Mouse (Mus musculus): ENCODE data around the gene Vmn2r48. TPM values are rescaled to one million over a fixed set of nuclear protein-coding genes. Genes with fewer than 3 reads are reported as not detected.
"Not testable (repeated sequence)": the region's sequence is repeated elsewhere in the genome, so short reads cannot be mapped to it uniquely, and the experiment has no call there.

Vmn2r48 gene
- polyA plus RNA-seq (2014; fragmentation: Nextera tagmentation; extraction: Ambion mirVana) = not detected in 2 replicates

- H3K4me1 ChIP-seq (ENCODE audit: control insufficient read depth, insufficient read depth, low read length); H3K9ac ChIP-seq (ENCODE audit: low read depth, low read length); ATAC-seq (ENCODE audit: low FRiP score, low TSS enrichment); H3K4me2 ChIP-seq (replicated peaks; ENCODE audit: low read depth, low read length); H3K27me3 ChIP-seq (ENCODE audit: control insufficient read depth, insufficient read depth, low read length); H3K9me3 ChIP-seq (ENCODE audit: control insufficient read depth, low read length); H3K36me3 ChIP-seq (ENCODE audit: control insufficient read depth, insufficient read depth, low read length); H3K4me3 ChIP-seq (ENCODE audit: low read length); H3K27ac ChIP-seq (ENCODE audit: low read depth, low read length): not testable (repeated sequence)
- WGBS = 82% methylated on average over 2 of the region's 2 CpGs
Observed at GRCm38 (mm10) chr7:9953485-9953884, at the start of gene Vmn2r48. TSS of gene Vmn2r48 (minus strand) at chr7:9953585.

DNA sequence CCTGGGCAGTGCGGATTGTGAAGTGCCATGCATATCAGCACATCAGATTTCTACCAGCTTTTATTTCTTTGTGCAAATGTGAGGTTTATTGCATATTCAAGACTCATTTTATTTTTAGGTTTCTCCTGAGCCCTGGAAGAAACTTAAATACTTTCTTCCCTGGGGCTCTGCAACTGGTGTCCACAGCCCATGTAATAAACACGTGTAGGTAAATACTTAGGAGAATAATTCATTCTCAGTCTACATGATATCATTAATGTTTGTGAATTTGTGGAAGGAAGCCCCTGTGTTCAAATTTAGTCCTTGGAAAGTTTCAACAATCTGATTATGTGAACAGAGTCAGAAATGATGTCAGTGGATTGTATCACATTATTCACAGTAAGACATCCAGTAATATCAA is 38.8 kb upstream of the Vmn2r48 start, which contains the start of gene Vmn2r49:
Gene Vmn2r49, minus strand, starts transcription at position 101 of the 400 bp plus-strand sequence.
- H3K27ac ChIP-seq (ENCODE audit: low read depth, low read length); H3K4me1 ChIP-seq (ENCODE audit: control insufficient read depth, insufficient read depth, low read length); ATAC-seq (ENCODE audit: low FRiP score, low TSS enrichment); H3K4me3 ChIP-seq (ENCODE audit: low read length); H3K27me3 ChIP-seq (ENCODE audit: control insufficient read depth, insufficient read depth, low read length); H3K9me3 ChIP-seq (ENCODE audit: control insufficient read depth, low read length); H3K36me3 ChIP-seq (ENCODE audit: control insufficient read depth, insufficient read depth, low read length); H3K9ac ChIP-seq (ENCODE audit: low read depth, low read length); H3K4me2 ChIP-seq (replicated peaks; ENCODE audit: low read depth, low read length): not testable (repeated sequence)
- no CpG with 5 or more reads among the region's 2 CpGs for WGBS

Other genes with a start within 250 kb of the Vmn2r48 start
- gene Vmn2r46, start 183.0 kb downstream of the Vmn2r48 start, polyA plus RNA-seq (2014; fragmentation: Nextera tagmentation; extraction: Ambion mirVana) = not detected in 2 replicates
- not detected in 2 replicates for gene Vmn2r47, start 112.3 kb downstream of the Vmn2r48 start, polyA plus RNA-seq (2014; fragmentation: Nextera tagmentation; extraction: Ambion mirVana)
- not detected in 2 replicates for gene Vmn2r49, start 38.7 kb upstream of the Vmn2r48 start, polyA plus RNA-seq (2014; fragmentation: Nextera tagmentation; extraction: Ambion mirVana)
- not detected in 2 replicates for gene Vmn2r50, start 99.7 kb upstream of the Vmn2r48 start, polyA plus RNA-seq (2014; fragmentation: Nextera tagmentation; extraction: Ambion mirVana)
- gene Vmn2r51, start 152.2 kb upstream of the Vmn2r48 start, polyA plus RNA-seq (2014; fragmentation: Nextera tagmentation; extraction: Ambion mirVana) = not detected in 2 replicates
- gene Vmn2r52, start 223.0 kb upstream of the Vmn2r48 start, polyA plus RNA-seq (2014; fragmentation: Nextera tagmentation; extraction: Ambion mirVana) = not detected in 2 replicates

Data from kidney, embryonic 14.5 days (tissue).